Mouse (Mus musculus) neural tube, embryonic 13.5 days (tissue): ENCODE results near the gene Stk35. TPM values are rescaled to one million over a fixed set of nuclear protein-coding genes. Genes with fewer than 3 reads are reported as not detected.

Experiments
- ATAC-seq: fragments of 200-750 bp; cut with Nextera tagmentation; 2 replicates; pipeline ENCODE4 v1.8.0; 2017; ENCODE audit warnings: low read depth, mild to moderate bottlenecking, moderate TSS enrichment, moderate library complexity
- H3K27ac ChIP-seq: fragments of 300-500 bp; sonication (generic); replicated peaks from 2 replicates; pipeline ENCODE4 v1.5.1; 2015; ENCODE audit warnings: moderate library complexity, mild to moderate bottlenecking, inconsistent platforms
- H3K27me3 ChIP-seq: fragments of 300-500 bp; sonication (generic); 2 replicates; pipeline ENCODE4 v1.6.1; 2015; ENCODE audit warnings: mild to moderate bottlenecking, inconsistent platforms
- H3K36me3 ChIP-seq: fragments of 300-500 bp; sonication (generic); 2 replicates; pipeline ENCODE4 v1.6.1; 2015; ENCODE audit warnings: mild to moderate bottlenecking, inconsistent platforms
- H3K4me1 ChIP-seq: fragments of 300-500 bp; sonication (generic); replicated peaks from 2 replicates; pipeline ENCODE4 v1.6.1; 2015; ENCODE audit warnings: inconsistent platforms
- H3K4me2 ChIP-seq: fragments of 300-500 bp; sonication (generic); 2 replicates; pipeline ENCODE4 v1.6.1; 2015; ENCODE audit warnings: inconsistent platforms, mild to moderate bottlenecking, moderate library complexity
- H3K4me3 ChIP-seq: fragments of 300-500 bp; sonication (generic); 2 replicates; pipeline ENCODE4 v1.5.1; 2015; ENCODE audit warnings: mild to moderate bottlenecking, inconsistent platforms
- H3K9ac ChIP-seq: fragments of 300-500 bp; sonication (generic); 2 replicates; pipeline ENCODE4 v1.6.1; 2015; ENCODE audit warnings: moderate library complexity, mild to moderate bottlenecking, inconsistent platforms
- H3K9me3 ChIP-seq: fragments of 300-500 bp; sonication (generic); 2 replicates; pipeline ENCODE4 v1.6.1; 2016; ENCODE audit warnings: inconsistent platforms
- WGBS: fragments of 180-500 bp; shearing (Covaris S2); methylation state at CpG from one replicate; pipeline ENCODE4 v1.1.7; 2015; 5-methylcytosine and 5-hydroxymethylcytosine counted together
- polyA plus RNA-seq: library from polyadenylated mRNA; unstranded; fragments of >200 nt; fragmentation: Nextera tagmentation; extraction: Ambion mirVana; gene quantifications from 2 replicates; pipeline ENCODE4 v1.2.1, GENCODE M21; 2015

Gene Stk35
- polyA plus RNA-seq, 1 experiment from 2014 or later, result 7.5 TPM

DNA sequence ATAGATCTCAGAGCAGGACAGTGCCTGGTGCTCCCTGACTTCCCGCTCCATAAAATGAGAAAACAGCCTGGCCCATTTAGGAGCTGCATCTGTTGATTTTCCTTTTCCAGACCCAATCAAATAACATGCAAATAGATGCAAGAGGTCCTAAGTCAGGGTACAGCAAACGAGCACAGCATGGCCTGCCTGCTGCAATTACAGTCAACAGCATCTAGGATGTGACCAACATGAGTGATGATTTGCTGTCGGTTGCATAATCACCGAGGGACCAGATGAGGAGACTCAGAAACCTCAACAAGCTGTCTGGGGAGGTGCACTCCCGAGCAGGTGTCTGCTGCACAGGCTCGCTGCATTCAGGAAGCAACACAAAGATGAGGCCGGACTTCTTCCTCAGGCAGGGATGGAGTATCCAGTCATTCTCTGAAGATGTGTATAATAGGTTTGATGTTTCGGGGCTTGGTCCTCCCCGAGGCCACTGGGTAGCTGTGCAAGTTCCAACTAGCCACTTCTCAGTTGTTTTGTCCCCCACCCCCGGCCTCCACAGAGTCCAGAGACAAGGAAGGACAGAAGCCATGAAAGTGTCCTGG lies 74.3 kb downstream of the Stk35 start:
- no peaks in the 10 kb centered on the region for H3K27me3 ChIP-seq
- H3K9me3 ChIP-seq, result no peaks in the 10 kb centered on the region
- H3K4me2 ChIP-seq, result no peak overlapping the region
- no peak overlapping the region for H3K4me3 ChIP-seq
- H3K4me1 ChIP-seq, result no peaks in the 10 kb centered on the region
- no peaks in the 10 kb centered on the region for H3K36me3 ChIP-seq
- no peak for ATAC-seq
- H3K27ac ChIP-seq, result no peak overlapping the region
- no peak overlapping the region for H3K9ac ChIP-seq
- WGBS, result 67% methylated on average over 10 of the region's 10 CpGs

DNA sequence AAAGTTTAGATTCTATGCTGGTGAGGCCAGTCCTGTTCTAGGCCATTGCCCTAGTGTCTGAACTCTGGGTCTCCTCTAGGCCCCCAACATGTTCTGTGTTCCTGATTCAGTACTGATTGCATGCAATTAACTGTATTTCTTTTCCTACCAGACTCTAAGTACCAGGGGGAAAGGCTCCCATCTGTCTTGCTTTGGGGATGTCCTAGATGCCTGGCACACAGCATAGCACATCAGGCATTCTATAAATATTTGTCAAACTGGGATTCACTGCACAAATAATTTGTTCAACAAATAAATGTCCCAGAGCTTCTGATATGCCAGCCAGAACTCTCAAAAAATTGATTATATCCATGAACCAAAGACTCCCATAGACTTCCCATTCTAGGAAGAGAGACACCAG lies 76.6 kb downstream of the Stk35 start:
- H3K36me3 ChIP-seq, result no peaks in the 10 kb centered on the region
- no peaks in the 10 kb centered on the region for H3K27me3 ChIP-seq
- H3K4me1 ChIP-seq, result no peaks in the 10 kb centered on the region
- no peak overlapping the region for H3K27ac ChIP-seq
- H3K4me3 ChIP-seq, result no peak overlapping the region
- no peak overlapping the region for H3K4me2 ChIP-seq
- H3K9me3 ChIP-seq, result no peaks in the 10 kb centered on the region
- no peak overlapping the region for H3K9ac ChIP-seq
- no peak for ATAC-seq

DNA sequence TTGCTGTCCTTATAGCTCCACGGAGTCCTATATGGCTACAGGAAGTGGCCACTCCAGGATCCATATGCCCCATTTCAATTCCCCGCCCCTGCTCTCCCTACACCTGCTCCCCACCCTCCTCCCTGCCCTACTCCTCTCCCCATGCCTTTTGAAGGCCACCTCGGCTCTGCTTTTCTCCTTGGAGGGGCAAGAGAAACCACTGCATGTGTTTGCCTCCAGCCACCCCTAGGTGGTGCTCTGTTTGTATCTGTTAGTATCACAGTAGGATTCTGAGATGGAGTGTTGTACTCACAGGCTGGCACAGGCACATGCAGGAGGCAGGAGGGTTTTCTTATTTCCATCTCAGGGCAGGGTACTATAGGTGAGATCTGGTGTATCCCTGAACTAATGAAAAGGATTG lies 79.5 kb downstream of the Stk35 start:
- no peak overlapping the region for H3K4me2 ChIP-seq
- WGBS, result 40% methylated on average over 3 of the region's 3 CpGs
- no peak overlapping the region for H3K27ac ChIP-seq
- H3K9ac ChIP-seq, result no peak overlapping the region
- H3K4me3 ChIP-seq, result no peak overlapping the region
- no peaks in the 10 kb centered on the region for H3K27me3 ChIP-seq
- ATAC-seq, result peak; percentile 72
- no peaks in the 10 kb centered on the region for H3K4me1 ChIP-seq
- H3K36me3 ChIP-seq, result no peaks in the 10 kb centered on the region
- H3K9me3 ChIP-seq, result no peaks in the 10 kb centered on the region

DNA sequence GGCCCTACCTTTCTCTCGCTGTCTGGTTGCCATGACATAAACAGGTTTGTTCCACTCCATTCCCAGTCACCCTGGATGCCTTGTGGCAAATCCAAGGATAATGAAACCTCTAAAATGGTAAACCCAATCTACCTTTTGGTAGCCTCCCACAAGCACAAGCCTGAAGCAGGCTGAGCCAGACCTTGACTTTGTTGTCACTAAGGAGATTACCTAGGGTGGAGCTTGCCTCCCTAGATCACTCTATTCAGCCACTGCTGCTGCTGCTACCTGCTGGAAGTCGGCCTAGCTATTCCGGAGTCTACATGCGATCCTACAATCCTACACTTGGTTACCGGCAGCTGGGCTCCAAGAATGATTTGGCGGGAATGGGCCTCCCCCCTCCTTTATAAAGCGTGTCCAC lies 79.9 kb downstream of the Stk35 start:
- Histone ChIP-seq H3K9ac (no peak overlapping the region), H3K27me3 (no peaks in the 10 kb centered on the region), H3K4me3 (no peak overlapping the region), H3K36me3 (no peaks in the 10 kb centered on the region), H3K4me2 (no peak overlapping the region), H3K4me1 (no peaks in the 10 kb centered on the region), H3K27ac (no peak overlapping the region), H3K9me3 (no peaks in the 10 kb centered on the region)
- ATAC-seq, result no peak
- 92% methylated on average over 7 of the region's 7 CpGs for WGBS

DNA sequence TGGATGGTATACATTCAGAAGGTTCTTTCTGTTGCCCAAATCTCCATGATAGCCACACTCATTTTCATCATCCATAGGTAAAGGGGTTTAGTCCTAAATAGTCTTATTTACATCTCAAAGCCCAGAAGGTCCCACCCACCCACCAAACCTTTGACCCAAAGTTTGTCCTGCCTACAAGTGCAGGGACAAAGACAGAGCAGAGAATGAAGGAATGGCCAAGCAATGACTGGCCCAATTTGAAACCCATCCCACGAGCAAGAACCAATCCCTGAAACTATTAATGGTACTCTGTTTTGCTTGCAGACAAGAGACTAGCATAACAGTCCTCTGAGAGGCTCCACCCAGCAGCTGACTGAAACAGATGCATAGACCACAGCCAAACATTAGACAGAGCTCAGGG lies 81.6 kb downstream of the Stk35 start:
- ATAC-seq, result no peak
- Histone ChIP-seq H3K27ac (no peak overlapping the region), H3K4me3 (no peak overlapping the region), H3K36me3 (no peaks in the 10 kb centered on the region), H3K9ac (no peak overlapping the region), H3K27me3 (no peaks in the 10 kb centered on the region), H3K9me3 (no peaks in the 10 kb centered on the region), H3K4me2 (no peak overlapping the region), H3K4me1 (no peaks in the 10 kb centered on the region)
- WGBS, result 63% methylated on average over 1 of the region's 1 CpGs

Other genes with a start within 250 kb of the Stk35 start
- 24.4 and 24.9 TPM in 2 replicates for gene Sirpa, start 207.7 kb upstream of the Stk35 start, polyA plus RNA-seq
- gene Pdyn, start 100.7 kb upstream of the Stk35 start, polyA plus RNA-seq, result 17.7 and 26.2 TPM in 2 replicates
- 0.07 TPM in 1 of 2 replicates, not detected in the other for gene Tgm3, start 211.8 kb downstream of the Stk35 start, polyA plus RNA-seq